Comparison of ENCODE assay signal across 14 mouse cellular contexts in genomic region chr11:114484668-114484953, GRCm38 (mm10).
"Had no signal": no experiment of that assay in that cellular context is flagged by ENCODE, and none has a peak within 500 bp of the region (broad histone marks: within the 10 kb centered on the region; RNA-seq: fewer than 3 reads in every experiment).

No protein-coding gene starts in this region.

- H3K9ac ChIP-seq: kidney, embryonic 15.5 days; liver, embryonic 15.5 days; neural tube, embryonic 15.5 days; stomach, embryonic 15.5 days had no signal

- ATAC-seq: lung, postnatal 0 days had no signal

- H3K36me3 ChIP-seq: kidney, embryonic 15.5 days; limb, embryonic 10.5 days; liver, embryonic 15.5 days; neural tube, embryonic 15.5 days; stomach, embryonic 15.5 days had no signal

- H3K4me2 ChIP-seq: kidney, embryonic 15.5 days; midbrain, embryonic 11.5 days; neural tube, embryonic 15.5 days had no signal

- H3K9me3 ChIP-seq: kidney, embryonic 15.5 days; limb, embryonic 10.5 days; liver, embryonic 15.5 days; neural tube, embryonic 15.5 days; stomach, embryonic 15.5 days had no signal

- H3K4me3 ChIP-seq: kidney, embryonic 15.5 days; left cerebral cortex, adult 2 months; limb, embryonic 10.5 days; liver, embryonic 15.5 days; myocyte; neural tube, embryonic 15.5 days; stomach, embryonic 15.5 days had no signal

- H3K27ac ChIP-seq: kidney, embryonic 15.5 days; left cerebral cortex, adult 2 months; limb, embryonic 10.5 days; liver, embryonic 15.5 days; neural tube, embryonic 15.5 days; stomach, embryonic 15.5 days had no signal

- DNase-seq: kidney, postnatal 14 days; lung, adult 2 months; lung, postnatal 4 days; thymus, adult 2 months; thymus, postnatal 25 days had no signal
